Mouse (Mus musculus): ENCODE results near the gene Gm19684. TPM values are rescaled to one million over a fixed set of nuclear protein-coding genes. Genes with fewer than 3 reads are reported as not detected.
"Not testable (repeated sequence)": the region's sequence is repeated elsewhere in the genome, so short reads cannot be mapped to it uniquely, and the experiment has no call there.

Gm19684 gene
- polyA plus RNA-seq, 1 experiment from 2014 or later = not detected

GRCm38 (mm10) chr17:36168039-36168652 lies 46.7 kb downstream of the Gm19684 start, which contains the start of gene Gm8909:
TSS of gene Gm8909 (minus strand) at chr17:36168537.
- 1% methylated on average over 63 of the region's 63 CpGs for WGBS
- Histone ChIP-seq H3K27ac (ENCODE audit: low read depth, low read length) (no peak within 1 kb of the TSS), H3K9ac (ENCODE audit: low read length) (no peak within 1 kb of the TSS), H3K4me2 (peak within 1 kb of the TSS; percentile 30), H3K27me3 (ENCODE audit: control insufficient read depth, insufficient read depth, low read length) (peaks cover 52% of the 10 kb centered on the region), H3K4me3 (ENCODE audit: low read depth, low read length) (peak within 1 kb of the TSS; percentile 14; the same call in 1 of the 2 replicates), H3K9me3 (ENCODE audit: control insufficient read depth, low read length) (no peaks in the 10 kb centered on the region), H3K36me3 (ENCODE audit: control insufficient read depth, insufficient read depth, low read length) (no peaks in the 10 kb centered on the region), H3K4me1 (ENCODE audit: control insufficient read depth, insufficient read depth, low read length) (no peaks in the 10 kb centered on the region)
- ATAC-seq (ENCODE audit: low FRiP score) (no peak), DNase-seq (ENCODE audit: low spot score, missing footprints) (peak; percentile 87)

- DNase-seq (ENCODE audit: low spot score, missing footprints) = peak; percentile 59
- not testable (repeated sequence) for H3K4me3 ChIP-seq (ENCODE audit: low read depth, low read length); H3K9me3 ChIP-seq (ENCODE audit: control insufficient read depth, low read length); ATAC-seq (ENCODE audit: low FRiP score); H3K9ac ChIP-seq (ENCODE audit: low read length); H3K4me1 ChIP-seq (ENCODE audit: control insufficient read depth, insufficient read depth, low read length); H3K36me3 ChIP-seq (ENCODE audit: control insufficient read depth, insufficient read depth, low read length); H3K27ac ChIP-seq (ENCODE audit: low read depth, low read length); H3K4me2 ChIP-seq
- peaks cover 49% of the 10 kb centered on the region for H3K27me3 ChIP-seq (ENCODE audit: control insufficient read depth, insufficient read depth, low read length)
- WGBS = no CpG with 5 or more reads among the region's 1 CpGs
These were observed 47.6 kb downstream of the Gm19684 start for GRCm38 (mm10) chr17:36169094-36169493.

- Histone ChIP-seq H3K4me1 (ENCODE audit: control insufficient read depth, insufficient read depth, low read length) (no peaks in the 10 kb centered on the region), H3K9ac (ENCODE audit: low read length) (no peak overlapping the region), H3K36me3 (ENCODE audit: control insufficient read depth, insufficient read depth, low read length) (no peaks in the 10 kb centered on the region), H3K4me3 (ENCODE audit: low read depth, low read length) (no peak overlapping the region), H3K9me3 (ENCODE audit: control insufficient read depth, low read length) (no peaks in the 10 kb centered on the region), H3K27ac (ENCODE audit: low read depth, low read length) (no peak overlapping the region), H3K4me2 (no peak overlapping the region), H3K27me3 (ENCODE audit: control insufficient read depth, insufficient read depth, low read length) (peaks cover 44% of the 10 kb centered on the region)
- ATAC-seq (ENCODE audit: low FRiP score) (no peak), DNase-seq (ENCODE audit: low spot score, missing footprints) (peak; percentile 67)
These were observed 48.3 kb downstream of the Gm19684 start for GRCm38 (mm10) chr17:36169753-36170152.

- 57% methylated on average over 1 of the region's 1 CpGs for WGBS
- Histone ChIP-seq H3K9ac (ENCODE audit: low read length) (no peak overlapping the region), H3K9me3 (ENCODE audit: control insufficient read depth, low read length) (no peaks in the 10 kb centered on the region), H3K36me3 (ENCODE audit: control insufficient read depth, insufficient read depth, low read length) (no peaks in the 10 kb centered on the region), H3K4me1 (ENCODE audit: control insufficient read depth, insufficient read depth, low read length) (no peaks in the 10 kb centered on the region), H3K27me3 (ENCODE audit: control insufficient read depth, insufficient read depth, low read length) (peaks cover 38% of the 10 kb centered on the region), H3K27ac (ENCODE audit: low read depth, low read length) (no peak overlapping the region), H3K4me3 (ENCODE audit: low read depth, low read length) (no peak overlapping the region), H3K4me2 (no peak overlapping the region)
- ATAC-seq (ENCODE audit: low FRiP score) = no peak
- peak; percentile 79 for DNase-seq (ENCODE audit: low spot score, missing footprints)
These were observed 48.9 kb downstream of the Gm19684 start for GRCm38 (mm10) chr17:36170287-36170814.

GRCm38 (mm10) chr17:36176132-36176531 lies 54.7 kb downstream of the Gm19684 start:
- H3K9ac ChIP-seq (ENCODE audit: low read length) = not testable (repeated sequence)
- no CpG with 5 or more reads among the region's 2 CpGs for WGBS

GRCm38 (mm10) chr17:36178938-36179337 lies 57.5 kb downstream of the Gm19684 start:
- peak overlapping the region; percentile 31 for H3K4me3 ChIP-seq (ENCODE audit: low read depth, low read length)
- not testable (repeated sequence) for H3K36me3 ChIP-seq (ENCODE audit: control insufficient read depth, insufficient read depth, low read length); H3K4me1 ChIP-seq (ENCODE audit: control insufficient read depth, insufficient read depth, low read length); H3K27me3 ChIP-seq (ENCODE audit: control insufficient read depth, insufficient read depth, low read length); H3K9me3 ChIP-seq (ENCODE audit: control insufficient read depth, low read length); H3K27ac ChIP-seq (ENCODE audit: low read depth, low read length)
- DNase-seq (ENCODE audit: low spot score, missing footprints) (peak; percentile 93), ATAC-seq (ENCODE audit: low FRiP score) (peak; percentile 73)
- peak overlapping the region; percentile 24; the same call in 1 of the 2 replicates for H3K9ac ChIP-seq (ENCODE audit: low read length)
- H3K4me2 ChIP-seq = peak overlapping the region; percentile 49
- WGBS = 0% methylated on average over 38 of the region's 40 CpGs

More at GRCm38 (mm10) chr17:36176132-36176531, 54.7 kb downstream of the Gm19684 start:
- not testable (repeated sequence) for DNase-seq (ENCODE audit: low spot score, missing footprints); H3K27me3 ChIP-seq (ENCODE audit: control insufficient read depth, insufficient read depth, low read length); H3K4me1 ChIP-seq (ENCODE audit: control insufficient read depth, insufficient read depth, low read length); H3K4me3 ChIP-seq (ENCODE audit: low read depth, low read length); ATAC-seq (ENCODE audit: low FRiP score); H3K9me3 ChIP-seq (ENCODE audit: control insufficient read depth, low read length); H3K27ac ChIP-seq (ENCODE audit: low read depth, low read length); H3K4me2 ChIP-seq; H3K36me3 ChIP-seq (ENCODE audit: control insufficient read depth, insufficient read depth, low read length)

Other genes with a start within 250 kb of the Gm19684 start
- 39.0 and 43.6 TPM in 2 replicates for gene Dhx16, start 241.9 kb upstream of the Gm19684 start, polyA plus RNA-seq (2014; fragmentation: Nextera tagmentation; extraction: Ambion mirVana)
- 22.7 and 23.3 TPM in 2 replicates for gene 2310061I04Rik, start 224.2 kb upstream of the Gm19684 start, polyA plus RNA-seq (2014; fragmentation: Nextera tagmentation; extraction: Ambion mirVana)
- 158 and 168 TPM in 2 replicates for gene Atat1, start 211.6 kb upstream of the Gm19684 start, polyA plus RNA-seq (2014; fragmentation: Nextera tagmentation; extraction: Ambion mirVana)
- gene Mrps18b, start 205.3 kb upstream of the Gm19684 start, polyA plus RNA-seq (2014; fragmentation: Nextera tagmentation; extraction: Ambion mirVana) = 57.1 and 61.8 TPM in 2 replicates
- 44.3 TPM in 2 replicates for gene Ppp1r10, start 205.2 kb upstream of the Gm19684 start, polyA plus RNA-seq (2014; fragmentation: Nextera tagmentation; extraction: Ambion mirVana)
- 118 and 119 TPM in 2 replicates for gene Abcf1, start 151.9 kb upstream of the Gm19684 start, polyA plus RNA-seq (2014; fragmentation: Nextera tagmentation; extraction: Ambion mirVana)
- 26.0 and 30.6 TPM in 2 replicates for gene Gnl1, start 141.8 kb upstream of the Gm19684 start, polyA plus RNA-seq (2014; fragmentation: Nextera tagmentation; extraction: Ambion mirVana)
- gene Prr3, start 141.4 kb upstream of the Gm19684 start, polyA plus RNA-seq (2014; fragmentation: Nextera tagmentation; extraction: Ambion mirVana) = 38.7 and 43.3 TPM in 2 replicates
- 3.1 TPM in 2 replicates for gene H2-T24, start 101.1 kb upstream of the Gm19684 start, polyA plus RNA-seq (2014; fragmentation: Nextera tagmentation; extraction: Ambion mirVana)
- 3.2 and 3.3 TPM in 2 replicates for gene H2-T23, start 88.8 kb upstream of the Gm19684 start, polyA plus RNA-seq (2014; fragmentation: Nextera tagmentation; extraction: Ambion mirVana)
- gene H2-T22, start 78.9 kb upstream of the Gm19684 start, polyA plus RNA-seq (2014; fragmentation: Nextera tagmentation; extraction: Ambion mirVana) = 7.3 and 7.6 TPM in 2 replicates
- not detected in 2 replicates for gene Gm6034, start 78.7 kb upstream of the Gm19684 start, polyA plus RNA-seq (2014; fragmentation: Nextera tagmentation; extraction: Ambion mirVana)
- gene Gm11127, start 63.3 kb upstream of the Gm19684 start, polyA plus RNA-seq (2014; fragmentation: Nextera tagmentation; extraction: Ambion mirVana) = not detected in 2 replicates
- not detected in 2 replicates for gene Gm7030, start 7.7 kb downstream of the Gm19684 start, polyA plus RNA-seq (2014; fragmentation: Nextera tagmentation; extraction: Ambion mirVana)
- gene Gm8909, start 46.9 kb downstream of the Gm19684 start, polyA plus RNA-seq (2014; fragmentation: Nextera tagmentation; extraction: Ambion mirVana) = 0.16 TPM in 1 of 2 replicates, not detected in the other
- not detected in 2 replicates for gene H2-T3, start 68.6 kb downstream of the Gm19684 start, polyA plus RNA-seq (2014; fragmentation: Nextera tagmentation; extraction: Ambion mirVana)
- gene Rpp21, start 136.4 kb downstream of the Gm19684 start, polyA plus RNA-seq (2014; fragmentation: Nextera tagmentation; extraction: Ambion mirVana) = 80.7 and 83.2 TPM in 2 replicates
- gene Trim39, start 150.6 kb downstream of the Gm19684 start, polyA plus RNA-seq (2014; fragmentation: Nextera tagmentation; extraction: Ambion mirVana) = 17.4 and 17.6 TPM in 2 replicates
- gene H2-M10.2, start 164.8 kb downstream of the Gm19684 start, polyA plus RNA-seq (2014; fragmentation: Nextera tagmentation; extraction: Ambion mirVana) = 0.19 TPM in 1 of 2 replicates, not detected in the other
- gene H2-M10.1, start 204.5 kb downstream of the Gm19684 start, polyA plus RNA-seq (2014; fragmentation: Nextera tagmentation; extraction: Ambion mirVana) = not detected in 2 replicates
- not detected in 2 replicates for gene H2-M10.3, start 246.7 kb downstream of the Gm19684 start, polyA plus RNA-seq (2014; fragmentation: Nextera tagmentation; extraction: Ambion mirVana)